Mouse (Mus musculus): ENCODE data around the gene Kcnn1.

GRCm38 (mm10) chr8:70803761-70804480, 59.1 kb downstream of the Kcnn1 start:
- TF ChIP-seq FOSL1 (IDR thresholded peaks at IDR 0.05; ENCODE audit: insufficient read depth, low read length, poor library complexity, severe bottlenecking) (no peak), CTCF (IDR thresholded peaks at IDR 0.05; ENCODE audit: control insufficient read depth, insufficient read depth, insufficient read length) (no peak), USF1 (IDR thresholded peaks at IDR 0.05; ENCODE audit: low read depth) (no peak)
